Mouse (Mus musculus): ENCODE results near the gene Sult4a1.
"Not testable (repeated sequence)": the region's sequence is repeated elsewhere in the genome, so short reads cannot be mapped to it uniquely, and the experiment has no call there.

The Sult4a1 gene

DNA sequence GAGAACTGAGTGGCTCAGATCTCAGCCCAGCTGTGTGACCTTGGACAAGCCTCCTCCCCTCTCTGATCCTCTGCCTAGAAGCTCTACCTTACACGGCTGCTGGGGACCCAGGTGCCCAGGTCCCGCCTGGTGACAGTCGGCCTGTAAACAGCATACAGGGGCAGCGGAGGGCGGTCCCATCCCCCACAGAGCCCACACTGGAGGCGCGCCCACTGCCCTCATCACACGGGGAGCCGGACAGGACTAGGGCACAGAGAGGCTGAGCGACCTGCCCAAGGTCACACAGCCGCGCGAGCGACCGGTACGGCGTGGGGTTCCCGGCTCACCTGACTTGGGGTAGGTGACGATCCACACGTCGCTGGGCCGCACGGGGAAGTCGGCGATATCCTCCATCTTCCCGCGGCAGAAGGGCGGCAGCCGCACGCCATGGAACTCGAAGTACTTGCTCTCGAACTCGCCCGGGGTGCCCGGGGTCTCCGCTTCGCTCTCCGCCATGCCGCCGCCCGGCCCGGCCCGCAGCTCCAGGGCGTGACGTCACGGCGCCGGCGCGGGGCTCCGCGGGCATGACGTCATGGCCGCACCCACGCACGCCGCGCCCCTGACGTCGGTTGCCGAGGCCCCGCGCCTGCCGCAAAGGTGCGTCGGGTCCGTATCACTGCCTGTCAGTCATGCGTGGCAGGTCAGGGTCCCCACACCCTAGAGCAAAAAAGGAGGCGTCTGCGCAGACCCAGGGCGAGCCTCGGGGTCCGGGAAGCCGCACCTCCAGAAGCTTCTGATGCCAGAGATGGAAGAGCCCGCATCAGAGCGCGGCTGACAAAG lies at the start of gene Sult4a1:
Gene Sult4a1, minus strand, starts transcription at position 650 of the 819 bp plus-strand sequence.
- DNase-seq = peak; percentile 58

DNA sequence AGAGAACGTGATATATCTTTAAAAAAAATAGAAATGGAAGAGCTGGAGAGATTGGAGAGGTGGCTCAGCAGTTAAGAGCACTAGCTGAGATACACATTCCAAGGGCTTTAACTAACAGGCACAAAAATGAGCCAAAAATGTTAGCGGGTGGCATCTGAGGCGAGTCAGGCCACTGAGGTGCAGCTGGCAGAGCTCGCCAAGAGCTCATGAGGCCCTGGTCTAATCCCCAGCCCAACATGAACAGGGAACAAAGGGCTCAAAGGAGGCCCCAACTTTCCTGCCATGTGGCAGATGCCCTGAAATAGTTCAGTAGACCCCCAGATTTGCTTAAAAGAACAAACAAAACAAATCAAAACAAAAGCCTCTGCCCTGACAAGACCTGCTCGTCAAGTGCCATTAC lies 35.4 kb upstream of the Sult4a1 start:
- peak; percentile 59 for DNase-seq

DNA sequence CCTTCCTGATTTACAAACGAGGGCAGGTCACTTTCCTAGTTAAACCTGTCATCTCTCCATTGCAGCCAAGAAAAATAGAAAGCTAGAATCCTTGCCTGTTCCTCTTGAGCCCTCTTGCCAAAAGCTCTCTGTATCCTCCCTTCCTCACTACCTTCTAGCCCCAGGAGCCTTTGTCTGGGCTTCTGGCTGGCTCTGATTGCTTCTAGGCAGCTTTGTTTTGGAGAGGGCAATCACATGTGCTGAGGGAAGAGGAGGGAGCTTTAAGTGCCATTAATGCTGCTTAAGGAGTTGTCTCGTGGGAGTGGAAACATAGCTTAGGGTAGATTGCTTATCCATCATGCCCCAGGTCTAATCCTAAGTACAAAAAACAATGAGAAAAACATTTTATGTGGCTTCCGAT lies 34.6 kb upstream of the Sult4a1 start:
- DNase-seq = peak; percentile 46

DNA sequence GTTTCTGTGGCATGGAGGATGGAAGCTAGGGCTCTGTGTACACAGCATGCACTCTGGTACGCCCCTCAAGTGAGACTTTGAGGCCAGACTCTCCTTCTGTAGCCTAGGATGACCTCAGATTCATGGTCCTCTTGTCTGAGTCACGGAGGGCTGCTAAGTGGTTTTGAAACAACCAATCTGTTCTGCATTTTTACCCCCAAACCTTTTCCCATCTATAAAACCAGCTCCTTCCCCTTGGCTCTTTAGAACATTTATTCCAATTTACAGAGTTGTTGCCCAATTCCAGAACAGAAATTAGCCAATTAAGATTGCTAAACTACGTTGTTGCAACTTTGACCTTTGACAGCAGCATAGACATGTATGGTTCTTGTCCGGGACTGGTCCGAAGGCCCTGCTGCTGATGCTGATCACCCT lies 34.0 kb upstream of the Sult4a1 start:
- DNase-seq = no peak

DNA sequence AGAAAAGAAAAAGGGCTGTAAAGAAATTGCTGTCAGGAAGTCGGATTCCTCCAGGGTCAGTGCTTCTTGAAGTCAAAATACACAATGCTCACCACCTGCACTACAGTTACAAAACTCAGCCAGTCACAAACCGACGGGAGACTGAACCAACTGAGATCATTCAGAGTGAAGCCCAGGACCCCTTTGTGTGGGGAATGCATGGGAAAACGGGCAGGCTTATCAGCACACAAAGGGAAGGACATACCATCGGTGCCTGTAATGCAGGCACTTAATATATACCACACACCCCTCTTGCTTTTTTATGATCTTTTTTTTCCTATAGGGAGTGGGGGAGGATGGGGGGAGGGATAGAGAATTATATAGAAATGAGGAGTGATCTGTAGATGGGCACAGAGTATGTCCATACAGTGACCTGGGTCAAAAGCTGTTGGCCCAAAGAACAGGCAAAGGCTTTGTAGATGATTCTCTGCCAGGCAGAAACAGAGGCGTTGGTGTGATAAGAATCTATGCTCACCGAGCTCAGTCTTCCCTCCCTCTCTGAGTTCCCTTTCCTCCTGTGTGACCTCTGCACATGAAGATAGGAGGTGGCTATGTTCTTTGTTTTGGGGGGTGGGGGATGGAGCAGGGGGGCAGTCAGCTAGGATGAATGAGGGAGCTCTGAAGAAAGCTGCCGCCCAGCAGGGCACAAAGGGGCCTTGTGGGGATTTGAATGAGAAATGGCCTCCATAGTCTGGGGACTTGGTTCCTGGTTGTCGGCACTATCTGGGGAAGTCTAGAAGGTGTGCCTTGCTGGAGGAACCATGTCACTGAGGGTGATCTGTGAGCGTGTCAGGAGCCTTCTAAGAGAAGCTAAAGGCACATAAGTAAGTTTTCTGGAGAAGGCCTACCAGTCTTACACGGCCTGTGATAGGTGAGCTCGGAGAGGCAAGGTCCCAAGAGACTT lies 31.2 kb upstream of the Sult4a1 start:
- peak; percentile 17 for DNase-seq

DNA sequence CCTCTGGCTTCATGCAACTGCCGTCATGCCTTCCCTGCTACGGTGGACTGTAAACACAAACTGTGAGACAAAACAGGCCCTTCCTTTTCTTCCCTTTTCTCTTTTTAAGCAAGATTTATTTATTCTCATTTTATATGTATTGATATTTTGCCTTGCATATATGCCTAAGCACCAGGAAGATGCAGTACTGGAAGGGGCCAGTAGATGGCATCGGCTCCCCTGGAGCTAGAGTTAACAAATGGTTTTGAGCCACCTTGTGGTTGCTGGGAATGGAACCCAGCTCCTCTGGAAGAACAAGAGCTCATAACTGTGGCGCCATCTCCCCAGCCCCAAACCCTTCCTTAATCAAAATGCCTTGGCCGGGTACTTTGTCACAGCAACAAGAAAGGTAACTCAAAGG lies 29.9 kb upstream of the Sult4a1 start:
- peak; percentile 55 for DNase-seq

DNA sequence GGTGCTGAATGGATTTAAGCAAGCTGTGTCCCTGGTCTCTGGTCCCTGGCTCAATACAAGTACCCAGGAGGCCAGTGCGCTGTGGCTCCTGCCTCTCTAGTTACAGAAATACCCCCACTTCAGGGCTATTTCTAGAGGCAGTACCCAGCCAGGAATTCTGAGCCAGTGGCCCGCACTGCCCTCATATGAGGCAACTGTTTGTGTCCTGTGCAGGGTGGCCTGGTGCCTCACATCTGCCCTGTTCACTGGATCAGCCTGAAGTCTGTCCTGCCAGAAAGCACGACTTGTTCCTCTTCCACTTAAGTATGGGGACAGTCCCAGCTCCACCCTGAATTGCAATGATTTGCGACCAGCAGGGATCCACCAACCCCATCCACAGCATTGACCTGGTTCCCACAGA lies 27.9 kb upstream of the Sult4a1 start:
- DNase-seq = peak; percentile 15

DNA sequence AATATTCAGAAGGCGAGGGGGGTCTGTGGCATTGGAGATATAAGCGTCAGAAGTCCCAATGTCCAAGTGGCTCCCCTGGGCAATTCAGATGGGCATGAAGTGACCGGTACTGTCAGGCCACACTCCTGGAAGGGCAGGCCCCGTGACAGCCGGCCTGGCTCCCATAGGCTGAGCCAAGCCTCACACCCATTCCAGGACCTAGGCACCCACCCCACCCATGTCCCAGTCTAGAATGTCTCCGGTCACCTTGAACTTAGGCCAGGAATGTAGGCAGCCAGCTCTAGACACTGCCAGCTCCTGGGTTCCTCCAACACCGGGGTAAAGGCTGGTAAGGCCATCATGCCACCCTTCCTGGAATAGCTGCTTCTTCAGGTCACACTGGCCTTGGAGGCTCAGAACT lies 26.4 kb upstream of the Sult4a1 start:
- DNase-seq = no peak

DNA sequence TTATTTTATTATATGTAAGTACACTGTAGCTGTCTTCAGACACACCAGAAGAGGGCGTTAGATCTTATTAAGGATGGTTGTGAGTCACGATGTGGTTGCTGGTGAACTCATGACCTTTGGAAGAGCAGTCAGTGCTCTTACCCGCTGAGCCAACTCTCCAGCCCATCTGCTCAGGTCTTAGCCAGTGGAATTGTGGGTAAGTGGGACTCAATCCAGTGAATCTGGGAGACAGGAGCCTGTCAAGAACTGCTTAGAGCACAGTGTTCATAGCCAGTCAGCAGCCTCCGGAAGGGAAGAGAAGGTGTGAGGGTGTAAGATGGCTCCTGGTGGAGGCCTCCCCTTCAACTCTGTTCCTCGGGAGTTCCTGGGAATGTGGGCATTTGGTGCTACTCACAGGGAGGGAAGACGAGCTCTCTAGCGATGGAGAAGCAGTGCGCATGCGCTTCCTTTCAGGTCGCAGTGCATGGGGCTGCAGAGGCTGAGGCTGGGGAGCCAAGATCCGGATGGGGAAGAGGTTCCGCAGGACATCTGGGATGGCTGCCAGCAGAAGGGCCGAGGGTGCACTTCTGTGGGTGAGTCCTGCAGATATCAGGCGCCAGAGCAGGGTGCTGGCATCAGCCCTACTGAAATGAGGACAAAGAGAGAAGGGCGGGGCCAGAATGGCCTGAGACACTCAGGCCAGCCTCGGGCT lies 25.7 kb upstream of the Sult4a1 start:
- DNase-seq = peak; percentile 70

DNA sequence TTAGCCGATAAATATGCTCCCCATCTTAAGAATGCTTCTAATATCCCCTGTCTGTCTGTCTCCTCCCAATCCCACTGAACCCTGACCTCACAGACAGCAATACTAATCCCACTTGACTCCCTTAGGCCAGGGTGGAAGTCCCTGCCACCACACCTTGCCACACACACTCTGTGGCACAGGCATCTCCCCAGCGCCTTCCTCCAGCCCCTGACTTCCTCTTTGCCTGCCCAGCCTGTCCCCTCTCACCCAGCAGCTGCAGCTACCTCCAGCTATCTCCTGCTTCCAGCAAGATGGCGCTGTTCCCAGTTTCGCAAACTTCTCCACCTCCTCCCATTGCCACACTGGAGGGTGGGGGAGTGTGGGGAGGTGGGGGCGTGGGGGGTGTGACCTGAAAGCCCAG lies 21.3 kb upstream of the Sult4a1 start:
- DNase-seq = no peak

DNA sequence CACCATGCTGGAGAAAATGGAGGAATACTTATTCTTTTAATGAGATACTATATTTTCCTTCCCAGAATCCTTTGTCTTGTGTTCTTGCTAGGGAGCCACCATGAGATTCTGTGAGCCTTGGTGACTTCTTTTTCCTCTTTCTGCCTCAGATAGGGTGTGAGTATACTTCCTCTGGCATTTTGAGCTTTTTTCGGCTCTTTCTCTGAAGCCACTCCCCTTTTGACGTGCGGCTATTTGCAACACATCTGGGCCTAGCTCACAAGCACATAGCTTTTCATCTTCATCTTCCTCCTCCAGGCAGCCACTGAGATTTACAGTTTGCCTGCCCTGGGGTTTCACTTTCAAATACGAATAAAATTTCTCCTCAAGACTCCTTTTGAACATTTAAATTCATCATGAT lies 20.9 kb upstream of the Sult4a1 start:
- DNase-seq = no peak

DNA sequence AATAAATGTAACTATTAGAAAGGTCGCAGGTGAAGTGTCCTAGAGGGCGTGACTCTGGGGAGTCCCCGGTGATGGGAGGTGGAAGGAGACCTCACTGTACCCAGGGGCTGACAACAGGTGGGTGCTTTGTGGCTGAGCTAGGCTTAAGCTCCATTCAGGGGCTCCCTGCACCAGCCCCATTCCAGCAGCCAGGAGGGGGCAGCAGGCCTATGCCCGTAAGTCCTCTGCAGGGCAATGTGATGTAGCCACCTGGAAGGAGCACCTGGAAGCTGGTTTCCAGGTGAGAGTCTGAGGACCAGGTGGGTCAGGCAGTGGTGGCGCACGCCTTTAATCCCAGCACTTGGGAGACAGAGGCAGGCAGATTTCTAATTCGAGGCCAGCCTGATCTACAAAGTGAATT lies 18.5 kb upstream of the Sult4a1 start:
- DNase-seq = no peak

DNA sequence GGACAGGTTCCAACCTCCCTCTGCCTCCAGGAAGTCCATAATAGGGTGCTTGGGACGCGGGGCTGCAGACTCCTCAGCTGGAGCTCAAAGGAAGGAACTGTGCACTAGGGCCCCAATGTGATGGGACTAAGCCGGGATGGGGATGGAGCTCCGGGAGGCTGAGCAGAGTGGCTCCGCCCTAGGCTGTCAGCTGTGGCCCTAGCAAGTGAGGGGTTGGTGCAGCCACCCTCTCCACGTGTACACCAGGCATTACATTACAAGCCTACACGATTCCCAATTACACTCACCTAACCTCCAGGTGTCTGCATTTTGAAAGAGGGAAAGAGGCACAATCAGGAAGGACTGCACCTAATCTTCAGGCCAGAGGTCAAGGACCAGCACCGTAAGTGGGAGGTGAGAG lies 17.5 kb upstream of the Sult4a1 start, which contains the start of gene Pnpla5:
Gene Pnpla5, minus strand, starts transcription at position 101 of the 400 bp plus-strand sequence.
- no peak for DNase-seq

DNA sequence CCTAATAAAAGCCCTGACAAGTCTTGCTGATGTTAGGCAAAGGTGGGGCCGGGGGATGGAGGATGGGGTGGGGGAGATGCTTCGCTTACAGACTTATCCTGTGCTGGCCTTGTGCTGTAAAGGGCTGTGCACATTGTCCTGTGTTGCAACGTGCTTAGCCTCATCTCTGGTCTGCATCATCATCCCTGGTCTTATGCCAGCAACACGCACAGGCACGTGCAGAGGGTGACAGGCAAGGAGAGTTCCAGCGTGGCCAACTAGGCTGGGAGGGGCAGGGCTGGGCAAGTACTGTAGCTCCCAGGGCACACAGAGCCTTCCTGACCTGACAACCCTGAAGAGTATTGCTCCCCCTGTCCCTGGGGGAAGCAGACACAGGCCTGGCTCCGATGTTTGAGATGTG lies 15.5 kb upstream of the Sult4a1 start:
- no peak for DNase-seq

DNA sequence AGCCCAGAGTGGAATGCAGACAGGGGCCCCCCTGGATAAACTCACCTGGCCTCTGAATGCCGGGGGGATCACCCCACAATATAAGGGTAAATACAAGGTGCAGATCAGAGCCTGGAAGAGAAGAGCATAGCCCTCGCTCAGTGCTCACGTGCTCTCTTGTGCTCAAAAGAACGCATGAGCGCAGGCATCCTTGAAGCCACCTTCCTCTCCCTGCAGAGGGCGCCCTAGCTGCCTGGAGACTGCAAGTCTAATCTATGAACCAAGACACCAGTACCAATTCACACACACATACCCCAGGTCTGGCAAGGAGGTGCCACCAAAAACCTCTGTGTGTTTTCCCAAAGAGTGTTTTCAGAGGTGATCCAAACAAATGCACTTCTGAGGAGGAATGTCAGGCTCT lies 15.1 kb upstream of the Sult4a1 start:
- peak; percentile 63 for DNase-seq

DNA sequence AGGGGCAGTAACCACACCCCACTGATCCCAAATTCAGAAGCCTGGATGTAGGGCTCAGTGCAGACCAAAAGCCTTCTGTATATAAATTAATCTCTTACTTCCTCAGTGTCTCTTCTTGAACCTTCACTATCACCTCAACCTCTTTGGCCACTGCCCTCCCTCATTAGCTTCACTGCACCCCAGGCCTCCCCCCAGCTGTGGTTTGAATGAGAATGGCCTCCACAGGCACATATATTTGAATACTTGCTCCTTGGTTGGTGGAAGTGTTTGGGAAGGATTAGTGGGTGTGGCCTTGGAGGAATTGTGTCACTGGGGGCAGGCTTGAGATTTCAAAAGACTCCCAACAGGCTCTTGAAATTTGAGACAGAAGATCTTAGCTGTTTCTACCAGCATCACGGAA lies 10.9 kb upstream of the Sult4a1 start:
- no peak for DNase-seq

DNA sequence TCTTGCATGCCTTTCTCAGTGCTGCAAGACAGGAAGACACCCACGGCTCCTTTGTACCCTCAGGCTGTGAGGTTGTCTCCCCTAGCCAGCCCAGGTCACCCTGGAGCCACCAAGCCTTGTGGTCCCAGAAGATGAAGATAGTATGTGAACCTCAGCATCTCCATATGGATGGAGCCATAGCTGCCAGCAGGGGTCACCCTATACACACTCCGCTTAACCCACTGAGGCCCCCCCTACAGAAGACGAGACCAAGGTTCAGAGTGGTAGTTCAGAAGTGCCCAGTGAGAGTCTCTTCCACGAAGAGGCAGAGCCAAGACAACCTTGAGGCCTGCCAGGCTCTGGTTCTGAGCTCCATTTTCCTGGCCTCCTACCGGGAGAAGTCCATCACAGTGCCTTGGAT lies 10.2 kb upstream of the Sult4a1 start:
- peak; percentile 45 for DNase-seq

DNA sequence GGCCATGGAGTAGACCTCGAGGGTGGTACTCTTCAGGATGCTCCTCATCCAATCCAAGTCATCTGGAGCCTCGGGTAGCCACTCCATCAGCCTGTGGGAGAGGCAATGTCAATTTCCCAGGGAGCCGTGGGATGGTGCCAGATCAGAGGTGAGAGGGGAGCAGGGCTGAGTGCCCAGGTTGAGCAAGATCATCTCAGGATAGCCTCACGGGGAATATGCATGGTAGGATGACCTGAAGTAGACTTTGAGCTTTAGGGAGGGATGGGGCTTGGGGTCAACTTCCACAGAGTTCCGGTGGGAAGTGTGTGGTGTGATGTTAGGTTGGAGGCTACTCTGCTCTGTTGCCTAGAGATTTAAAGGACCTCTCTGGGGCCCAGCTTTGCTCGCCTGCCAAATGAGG lies 8.3 kb upstream of the Sult4a1 start:
- no peak for DNase-seq

DNA sequence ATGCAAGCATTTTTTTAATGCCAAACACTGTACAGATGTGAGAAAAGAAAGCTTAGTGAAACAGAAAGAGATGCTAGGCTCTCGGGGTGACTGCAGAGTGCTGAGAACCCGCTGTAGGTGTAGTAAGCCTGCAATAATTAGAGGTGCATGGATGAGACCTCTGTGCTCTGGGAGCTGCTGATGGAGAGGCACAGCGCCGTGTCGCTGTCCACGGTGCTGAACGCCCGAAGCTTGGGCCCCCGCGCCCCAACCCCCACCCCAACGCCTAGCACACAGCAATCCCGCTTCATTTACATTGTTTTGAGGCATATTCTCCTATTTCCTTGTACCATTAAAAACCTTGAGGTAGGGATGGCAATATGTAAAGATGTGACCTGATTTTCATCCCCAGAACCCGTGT lies 3.3 kb upstream of the Sult4a1 start:
- peak; percentile 41 for DNase-seq

DNA sequence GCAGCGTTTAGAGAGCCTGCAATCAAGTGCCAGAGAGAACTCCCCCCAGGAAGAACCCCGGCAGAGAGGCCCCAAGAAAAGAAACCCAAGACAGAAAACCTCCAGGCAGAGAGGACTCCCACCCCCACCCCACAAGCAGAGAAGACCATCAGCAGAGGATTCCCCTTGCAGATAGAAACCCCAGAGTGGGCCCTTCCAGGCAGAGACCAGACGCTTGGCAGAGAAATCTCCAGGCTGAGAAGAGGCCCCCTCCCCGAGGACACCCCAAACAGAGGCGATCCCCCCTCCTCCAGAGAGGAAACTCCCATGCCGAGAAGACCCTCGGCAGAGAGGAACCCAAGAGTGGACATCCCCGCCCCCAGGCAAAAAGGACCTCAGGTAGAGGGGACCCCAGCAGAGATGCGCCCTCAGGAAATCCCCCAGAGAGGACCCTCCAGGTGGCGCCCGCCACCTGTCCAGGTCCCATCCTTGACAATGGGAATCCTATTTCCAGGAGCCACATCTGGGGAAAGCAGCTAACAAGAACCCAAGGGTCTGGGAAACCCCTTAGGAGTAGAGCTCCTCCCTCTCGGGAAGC lies 458 bp upstream of the Sult4a1 start:
- peak; percentile 27 for DNase-seq

DNA sequence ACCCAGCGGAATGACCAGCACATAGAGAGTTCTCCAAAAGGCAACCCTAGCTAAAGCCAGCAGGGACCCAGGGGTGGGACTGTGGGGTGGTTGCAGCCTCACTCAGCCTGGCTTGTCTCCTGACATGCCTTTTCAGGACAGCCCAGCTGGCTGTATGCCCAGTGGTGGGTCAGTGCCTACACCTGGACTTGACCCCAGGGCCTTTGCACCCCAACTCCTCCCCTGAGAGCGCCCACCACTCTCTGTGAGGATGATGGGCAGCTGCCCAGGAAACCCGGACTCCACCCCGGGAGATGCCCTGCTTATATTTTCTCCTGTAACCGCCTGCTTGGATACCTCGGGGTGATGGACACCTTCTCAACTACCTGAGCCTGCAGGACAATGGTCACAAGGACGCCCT lies 928 bp downstream of the Sult4a1 start:
- no peak for DNase-seq

DNA sequence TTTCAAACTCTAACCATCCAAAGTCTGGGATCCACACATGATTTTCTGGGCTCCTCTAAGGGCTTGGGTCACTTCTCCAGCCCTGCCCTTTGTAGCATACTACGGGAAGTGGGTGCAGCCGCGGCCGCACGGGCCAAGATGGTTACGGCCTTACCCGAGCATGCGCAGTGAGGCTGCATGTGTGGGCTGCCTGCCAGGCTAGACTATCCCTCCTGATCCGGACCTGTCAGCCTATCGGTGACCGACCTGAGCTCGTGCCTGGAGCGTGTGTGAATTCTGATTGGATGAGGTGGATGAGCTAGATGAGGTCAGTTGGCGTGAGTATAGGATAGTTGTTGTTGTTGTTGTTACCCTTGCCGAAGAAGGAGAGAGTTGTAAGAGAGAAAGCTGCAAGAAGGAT lies 8.0 kb downstream of the Sult4a1 start:
- DNase-seq = not testable (repeated sequence)

DNA sequence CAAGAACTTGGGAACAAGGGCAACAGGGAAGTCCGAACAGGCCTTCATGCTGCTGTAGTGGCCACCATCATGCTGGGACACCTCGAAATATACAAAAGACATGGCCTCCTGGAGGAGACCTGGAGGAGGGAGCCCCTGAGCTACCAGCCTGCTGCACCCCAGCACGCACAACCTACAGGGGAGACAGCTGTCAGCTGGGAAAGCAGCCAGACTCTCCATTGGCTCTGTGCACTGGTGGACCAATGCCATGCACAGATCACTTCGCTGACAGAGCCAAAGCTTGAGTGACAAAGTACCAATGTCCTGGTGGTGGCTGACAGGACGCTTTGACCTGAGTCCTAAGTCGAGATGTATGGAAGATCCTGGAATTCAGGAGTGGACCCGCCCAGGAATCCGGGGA lies 9.5 kb downstream of the Sult4a1 start:
- no peak for DNase-seq
